Mouse (Mus musculus) neutrophil, adult 5-6 weeks (primary cell): ENCODE measurements around the gene S1pr3. TPM values are rescaled to one million over a fixed set of nuclear protein-coding genes. Genes with fewer than 3 reads are reported as not detected.

Experiments used
- ATAC-seq: fragments of 151-379, 151-347 bp; 2 replicates; pipeline ENCODE4 v1.8.0; 2017; ENCODE audit warnings: mild to moderate bottlenecking, moderate TSS enrichment; ENCODE audit not compliant: insufficient number of reproducible peaks, poor library complexity, low FRiP score, severe bottlenecking; ENCODE audit errors: extremely low read depth
- total RNA-seq: library from RNA; stranded (forward); fragments of 200-1000 nt; gene quantifications from 2 replicates; pipeline ENCODE4 v1.2.3, GENCODE M21; 2017

Gene S1pr3
- 0.47 and 0.61 TPM in 2 replicates for total RNA-seq

- ATAC-seq, result peak; percentile 30; the same call in 1 of the 2 replicates
Observed at GRCm38 (mm10) chr13:51408519-51409001, at the start of gene S1pr3. TSS of gene S1pr3 (plus strand) at chr13:51408639.

- ATAC-seq, result no peak
Observed at GRCm38 (mm10) chr13:51360441-51360962, 47.9 kb upstream of the S1pr3 start.

GRCm38 (mm10) chr13:51363390-51363789 is 45.0 kb upstream of the S1pr3 start:
- ATAC-seq, result no peak

- no peak for ATAC-seq
Observed at GRCm38 (mm10) chr13:51363985-51364384, 44.5 kb upstream of the S1pr3 start.

GRCm38 (mm10) chr13:51365191-51365590 is 43.2 kb upstream of the S1pr3 start:
- ATAC-seq, result no peak

- no peak for ATAC-seq
Observed at GRCm38 (mm10) chr13:51368346-51368745, 40.1 kb upstream of the S1pr3 start.

- no peak for ATAC-seq
Observed at GRCm38 (mm10) chr13:51369354-51369753, 39.1 kb upstream of the S1pr3 start.

- ATAC-seq, result no peak
Observed at GRCm38 (mm10) chr13:51373086-51373485, 35.4 kb upstream of the S1pr3 start.

- no peak for ATAC-seq
Observed at GRCm38 (mm10) chr13:51374026-51374807, 34.2 kb upstream of the S1pr3 start.

- no peak for ATAC-seq
Observed at GRCm38 (mm10) chr13:51378126-51378525, 30.3 kb upstream of the S1pr3 start.

- ATAC-seq, result no peak
Observed at GRCm38 (mm10) chr13:51379596-51379995, 28.8 kb upstream of the S1pr3 start.

GRCm38 (mm10) chr13:51381498-51381897 is 26.9 kb upstream of the S1pr3 start:
- no peak for ATAC-seq

- ATAC-seq, result no peak
Observed at GRCm38 (mm10) chr13:51384899-51385298, 23.5 kb upstream of the S1pr3 start.

- ATAC-seq, result no peak
Observed at GRCm38 (mm10) chr13:51387908-51388307, 20.5 kb upstream of the S1pr3 start.

- ATAC-seq, result no peak
Observed at GRCm38 (mm10) chr13:51390398-51390797, 18.0 kb upstream of the S1pr3 start.

- ATAC-seq, result no peak
Observed at GRCm38 (mm10) chr13:51391359-51391916, 17.0 kb upstream of the S1pr3 start.

- ATAC-seq, result no peak
Observed at GRCm38 (mm10) chr13:51392256-51392655, 16.2 kb upstream of the S1pr3 start.

- ATAC-seq, result peak; percentile 54
Observed at GRCm38 (mm10) chr13:51397861-51398260, 10.6 kb upstream of the S1pr3 start.

- ATAC-seq, result no peak
Observed at GRCm38 (mm10) chr13:51399562-51399961, 8.9 kb upstream of the S1pr3 start.

GRCm38 (mm10) chr13:51400186-51400719 is 8.2 kb upstream of the S1pr3 start:
- 0 out of 2 replicates have a peak, but pooled peaks have one; percentile 20 for ATAC-seq
